Mouse (Mus musculus) C3H10T1/2 (cell line): ENCODE data around the gene Mapk13. TPM values are rescaled to one million over a fixed set of nuclear protein-coding genes. Genes with fewer than 3 reads are reported as not detected.

Experiments used
- polyA plus RNA-seq, 2 experiments: library from polyadenylated mRNA; unstranded; fragments of >200 nt; fragmentation: generic; extraction: Trizol; gene quantifications; one replicate each; pipeline ENCODE4 v1.2.1; 2012; ENCODE audit warnings: missing spikeins in 2 of 2

Gene Mapk13
- polyA plus RNA-seq = under 1 TPM in 1 of 2 experiments, not detected in 1; 0.22 TPM

GRCm38 (mm10) chr17:28769121-28769874, at the start of gene Mapk13:
TSS of gene Mapk13 (plus strand) at chr17:28769297.

GRCm38 (mm10) chr17:28725783-28726182, 43.3 kb upstream of the Mapk13 start, which contains the start of gene AC170998.1:
TSS of gene AC170998.1 (plus strand) at chr17:28726083.

GRCm38 (mm10) chr17:28800671-28801412, 31.7 kb downstream of the Mapk13 start, which contains the start of gene Brpf3:
TSS of gene Brpf3 (plus strand) at chr17:28801090.

Other genes with a start within 250 kb of the Mapk13 start
- not detected for gene Armc12, start 238.5 kb upstream of the Mapk13 start, polyA plus RNA-seq
- gene Clpsl2, start 219.9 kb upstream of the Mapk13 start, polyA plus RNA-seq = not detected
- not detected for gene Clps, start 208.5 kb upstream of the Mapk13 start, polyA plus RNA-seq
- under 1 TPM; 0.04 to 0.06 TPM for gene Lhfpl5, start 193.7 kb upstream of the Mapk13 start, polyA plus RNA-seq
- gene Srpk1, start 146.6 kb upstream of the Mapk13 start, polyA plus RNA-seq = 10 to 100 TPM; 10.3 to 19.5 TPM
- under 1 TPM in 1 of 2 experiments, not detected in 1; 0.42 TPM for gene Slc26a8, start 79.1 kb upstream of the Mapk13 start, polyA plus RNA-seq
- 10 to 100 TPM; 11.2 to 33.1 TPM for gene Mapk14, start 78.0 kb upstream of the Mapk13 start, polyA plus RNA-seq
- gene AC170998.1, start 43.2 kb upstream of the Mapk13 start, polyA plus RNA-seq = under 1 TPM in 1 of 2 experiments, not detected in 1; 0.20 TPM
- 10 to 100 TPM in 1 of 2 experiments, 1 to 10 TPM in 1; 4.2 to 16.9 TPM for gene Brpf3, start 31.8 kb downstream of the Mapk13 start, polyA plus RNA-seq
- gene Pnpla1, start 89.1 kb downstream of the Mapk13 start, polyA plus RNA-seq = not detected
- gene 4930539E08Rik, start 146.0 kb downstream of the Mapk13 start, polyA plus RNA-seq = under 1 TPM; under 0.01 to 0.01 TPM
- gene Pxt1, start 174.5 kb downstream of the Mapk13 start, polyA plus RNA-seq = not detected
- 10 to 100 TPM; 14.4 to 51.0 TPM for gene Kctd20, start 182.7 kb downstream of the Mapk13 start, polyA plus RNA-seq
- gene Stk38, start 238.7 kb downstream of the Mapk13 start, polyA plus RNA-seq = 10 to 100 TPM in 1 of 2 experiments, 1 to 10 TPM in 1; 5.5 to 66.1 TPM